Mouse (Mus musculus): ENCODE measurements around the gene Igfbp3. TPM values are rescaled to one million over a fixed set of nuclear protein-coding genes. Genes with fewer than 3 reads are reported as not detected.

The Igfbp3 gene
- polyA plus RNA-seq, 1 experiment from 2014 or later = 19.7 TPM

DNA sequence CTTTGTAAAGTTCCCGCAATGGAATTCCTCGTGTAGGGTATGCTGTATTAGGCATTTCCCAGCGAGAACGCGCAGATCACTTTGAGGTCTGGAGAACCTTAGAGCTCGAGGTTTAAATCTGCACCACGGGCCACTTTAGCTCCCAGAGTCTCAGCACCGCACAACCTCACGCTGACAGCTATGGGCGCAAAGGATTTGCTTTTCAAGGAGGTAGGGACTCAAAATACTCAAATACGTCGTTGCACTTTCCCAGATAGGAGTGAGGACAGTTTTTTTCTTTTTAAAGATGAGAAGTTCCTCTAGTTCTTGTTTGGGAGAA, 578 bp upstream of the Igfbp3 start:
- Histone ChIP-seq H3K9me3 (ENCODE audit: control insufficient read depth, low read length) (no peaks in the 10 kb centered on the region), H3K9ac (peak overlapping the region; percentile 91), H3K36me3 (replicated peaks; ENCODE audit: control insufficient read depth, insufficient read depth) (no peaks in the 10 kb centered on the region), H3K27me3 (ENCODE audit: control insufficient read depth, insufficient read depth, low read length) (peaks cover 34% of the 10 kb centered on the region), H3K27ac (peak overlapping the region; percentile 89; the same call in 1 of the 2 replicates), H3K4me3 (replicated peaks; ENCODE audit: low read length) (peak overlapping the region; percentile 80), H3K4me2 (replicated peaks) (peak overlapping the region; percentile 94), H3K4me1 (replicated peaks; ENCODE audit: control insufficient read depth, insufficient read depth, low read length) (peaks cover 31% of the 10 kb centered on the region)
- DNase-seq (ENCODE audit: low spot score) = no peak
- ATAC-seq (ENCODE audit: low FRiP score) = no peak
- under 1% methylated on average over 12 of the region's 12 CpGs for WGBS

DNA sequence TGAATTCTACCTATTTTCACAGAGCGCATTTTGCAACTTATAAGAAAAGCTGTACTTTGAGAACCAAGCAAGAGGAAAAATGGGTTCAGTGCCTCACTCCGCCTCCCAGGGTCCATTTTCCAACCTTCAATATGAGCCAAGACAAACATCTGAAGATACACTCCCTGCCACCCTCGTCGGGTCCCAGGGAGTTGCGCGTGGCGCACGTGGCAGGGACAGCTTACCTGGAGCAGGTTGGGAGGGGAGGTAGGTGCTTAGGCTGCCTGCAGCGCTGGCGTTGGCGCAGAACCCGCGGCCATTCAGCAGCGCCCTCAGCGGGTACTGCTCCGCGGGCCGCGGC, 592 bp downstream of the Igfbp3 start:
- Histone ChIP-seq H3K4me3 (replicated peaks; ENCODE audit: low read length) (peak overlapping the region; percentile 80), H3K36me3 (replicated peaks; ENCODE audit: control insufficient read depth, insufficient read depth) (no peaks in the 10 kb centered on the region), H3K9me3 (ENCODE audit: control insufficient read depth, low read length) (no peaks in the 10 kb centered on the region), H3K9ac (peak overlapping the region; percentile 91), H3K4me1 (replicated peaks; ENCODE audit: control insufficient read depth, insufficient read depth, low read length) (peaks cover 31% of the 10 kb centered on the region), H3K27ac (peak overlapping the region; percentile 89; the same call in 1 of the 2 replicates), H3K4me2 (replicated peaks) (peak overlapping the region; percentile 94), H3K27me3 (ENCODE audit: control insufficient read depth, insufficient read depth, low read length) (peaks cover 34% of the 10 kb centered on the region)
- DNase-seq (ENCODE audit: low spot score) = no peak
- ATAC-seq (ENCODE audit: low FRiP score) = no peak
- 3% methylated on average over 19 of the region's 19 CpGs for WGBS

DNA sequence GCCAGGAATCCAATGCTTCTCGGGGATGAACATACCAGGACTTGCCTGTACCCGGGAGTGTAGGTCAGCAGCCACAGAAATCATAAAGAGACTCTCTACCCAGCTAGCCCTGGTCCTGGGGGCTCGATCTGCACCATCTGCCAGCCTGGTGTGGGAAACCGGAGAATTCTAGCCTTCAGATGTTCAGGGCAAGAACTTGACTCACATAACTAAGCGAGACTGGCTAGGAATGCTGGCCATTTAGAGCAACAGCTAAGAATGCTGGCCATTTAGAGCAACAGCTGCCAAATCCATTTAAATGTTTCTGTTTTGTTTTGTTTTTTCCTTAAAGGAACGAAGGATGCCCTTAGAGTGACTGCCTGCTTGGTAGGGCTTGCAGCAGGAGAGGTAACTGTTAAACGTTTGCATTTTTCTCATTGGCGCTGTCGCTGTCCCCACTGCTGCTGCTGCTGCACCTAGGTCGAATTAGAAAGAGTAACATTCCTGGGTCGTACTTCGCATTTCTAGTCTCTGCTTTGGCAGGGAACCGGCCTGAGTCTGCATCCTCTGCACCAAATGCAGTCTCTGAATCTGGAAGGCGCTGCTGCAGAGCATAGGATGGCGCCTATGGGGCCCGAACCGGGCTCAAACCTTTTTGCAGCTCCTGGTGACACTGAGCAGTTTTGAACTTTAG, 1.5 kb downstream of the Igfbp3 start:
- Histone ChIP-seq H3K36me3 (replicated peaks; ENCODE audit: control insufficient read depth, insufficient read depth) (no peaks in the 10 kb centered on the region), H3K4me1 (replicated peaks; ENCODE audit: control insufficient read depth, insufficient read depth, low read length) (peaks cover 31% of the 10 kb centered on the region), H3K27ac (no peak overlapping the region), H3K4me2 (replicated peaks) (peak overlapping the region; percentile 94), H3K9me3 (ENCODE audit: control insufficient read depth, low read length) (no peaks in the 10 kb centered on the region), H3K4me3 (replicated peaks; ENCODE audit: low read length) (peak overlapping the region; percentile 80), H3K9ac (peak overlapping the region; percentile 91), H3K27me3 (ENCODE audit: control insufficient read depth, insufficient read depth, low read length) (peaks cover 34% of the 10 kb centered on the region)
- ATAC-seq (ENCODE audit: low FRiP score) (no peak), DNase-seq (ENCODE audit: low spot score) (no peak)
- 20% methylated on average over 17 of the region's 17 CpGs for WGBS

DNA sequence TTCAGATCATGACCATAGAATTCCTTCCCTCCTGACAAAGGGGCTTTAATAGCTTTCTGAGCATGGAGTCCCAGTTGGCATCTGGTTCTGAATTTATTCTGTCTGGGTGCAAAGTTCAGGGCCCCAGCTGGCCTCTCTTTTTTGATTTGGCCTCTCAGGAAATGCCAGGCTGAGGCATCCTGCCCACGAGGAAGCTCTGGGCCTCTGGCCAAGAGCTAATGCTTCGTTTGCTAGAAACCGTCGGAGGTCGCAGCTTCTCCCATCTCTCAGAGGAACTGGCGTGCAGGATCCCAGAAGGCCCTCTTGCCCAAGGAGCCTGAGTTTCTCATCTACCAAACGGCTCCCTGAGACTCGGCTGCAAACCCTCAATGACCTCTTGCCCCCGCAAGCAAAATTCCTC, 2.5 kb downstream of the Igfbp3 start:
- Histone ChIP-seq H3K27ac (no peak overlapping the region), H3K4me1 (replicated peaks; ENCODE audit: control insufficient read depth, insufficient read depth, low read length) (peaks cover 31% of the 10 kb centered on the region), H3K9me3 (ENCODE audit: control insufficient read depth, low read length) (no peaks in the 10 kb centered on the region), H3K27me3 (ENCODE audit: control insufficient read depth, insufficient read depth, low read length) (peaks cover 34% of the 10 kb centered on the region), H3K4me2 (replicated peaks) (peak overlapping the region; percentile 19), H3K9ac (no peak overlapping the region), H3K4me3 (replicated peaks; ENCODE audit: low read length) (no peak overlapping the region), H3K36me3 (replicated peaks; ENCODE audit: control insufficient read depth, insufficient read depth) (no peaks in the 10 kb centered on the region)
- ATAC-seq (ENCODE audit: low FRiP score) = no peak
- WGBS = 21% methylated on average over 9 of the region's 9 CpGs
- DNase-seq (ENCODE audit: low spot score) = peak; percentile 49

DNA sequence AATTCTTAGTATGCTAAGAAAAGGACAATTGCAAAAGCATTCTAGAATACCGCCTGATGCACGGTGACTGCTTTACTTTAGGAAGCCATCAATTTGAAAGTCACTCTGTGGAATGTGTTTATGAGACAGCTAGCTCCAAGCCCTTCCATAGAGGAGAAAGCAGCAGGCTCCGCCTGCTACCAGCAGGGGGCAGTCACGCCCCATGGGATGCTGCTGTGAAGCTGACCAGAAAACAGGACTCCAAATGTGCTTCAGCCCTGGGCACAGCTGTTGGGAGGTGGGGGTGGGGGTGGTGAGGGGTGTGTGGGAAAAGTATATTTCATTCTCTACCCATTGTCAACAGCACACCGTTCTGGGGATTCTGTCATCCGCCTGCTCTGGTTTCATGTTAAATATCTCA, 3.4 kb downstream of the Igfbp3 start:
- no peaks in the 10 kb centered on the region for H3K36me3 ChIP-seq (replicated peaks; ENCODE audit: control insufficient read depth, insufficient read depth)
- H3K4me2 ChIP-seq (replicated peaks) = no peak overlapping the region
- H3K27ac ChIP-seq = no peak overlapping the region
- ATAC-seq (ENCODE audit: low FRiP score) (no peak), DNase-seq (ENCODE audit: low spot score) (peak; percentile 87)
- WGBS = 11% methylated on average over 6 of the region's 6 CpGs
- peaks cover 32% of the 10 kb centered on the region for H3K27me3 ChIP-seq (ENCODE audit: control insufficient read depth, insufficient read depth, low read length)
- H3K4me1 ChIP-seq (replicated peaks; ENCODE audit: control insufficient read depth, insufficient read depth, low read length) = peaks cover 31% of the 10 kb centered on the region
- no peaks in the 10 kb centered on the region for H3K9me3 ChIP-seq (ENCODE audit: control insufficient read depth, low read length)
- no peak overlapping the region for H3K4me3 ChIP-seq (replicated peaks; ENCODE audit: low read length)
- H3K9ac ChIP-seq = no peak overlapping the region

DNA sequence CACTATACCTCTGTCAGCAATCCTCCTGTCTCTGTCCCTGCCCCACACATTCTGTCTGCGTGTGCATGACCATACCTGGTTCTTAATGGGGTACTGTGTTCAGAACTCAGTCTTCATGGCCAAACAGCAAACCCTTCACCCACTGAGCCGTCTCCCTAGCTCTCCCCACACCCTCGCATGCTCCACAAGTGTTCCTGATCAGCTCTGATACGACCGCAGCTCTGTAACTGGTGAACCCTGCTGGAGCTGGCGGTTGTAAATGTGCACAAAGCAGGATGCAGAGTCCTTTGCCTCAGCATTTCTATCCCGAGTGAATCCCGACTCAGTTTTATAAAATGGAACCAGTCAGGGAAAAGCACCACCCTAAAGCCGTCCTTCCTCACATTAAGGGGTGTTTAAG, 9.9 kb downstream of the Igfbp3 start:
- ATAC-seq (ENCODE audit: low FRiP score) (no peak), DNase-seq (ENCODE audit: low spot score) (no peak)
- Histone ChIP-seq H3K9me3 (ENCODE audit: control insufficient read depth, low read length) (no peaks in the 10 kb centered on the region), H3K4me1 (replicated peaks; ENCODE audit: control insufficient read depth, insufficient read depth, low read length) (no peaks in the 10 kb centered on the region), H3K36me3 (replicated peaks; ENCODE audit: control insufficient read depth, insufficient read depth) (no peaks in the 10 kb centered on the region), H3K4me3 (replicated peaks; ENCODE audit: low read length) (no peak overlapping the region), H3K4me2 (replicated peaks) (no peak overlapping the region), H3K9ac (no peak overlapping the region), H3K27me3 (ENCODE audit: control insufficient read depth, insufficient read depth, low read length) (no peaks in the 10 kb centered on the region), H3K27ac (no peak overlapping the region)
- 87% methylated on average over 9 of the region's 9 CpGs for WGBS

DNA sequence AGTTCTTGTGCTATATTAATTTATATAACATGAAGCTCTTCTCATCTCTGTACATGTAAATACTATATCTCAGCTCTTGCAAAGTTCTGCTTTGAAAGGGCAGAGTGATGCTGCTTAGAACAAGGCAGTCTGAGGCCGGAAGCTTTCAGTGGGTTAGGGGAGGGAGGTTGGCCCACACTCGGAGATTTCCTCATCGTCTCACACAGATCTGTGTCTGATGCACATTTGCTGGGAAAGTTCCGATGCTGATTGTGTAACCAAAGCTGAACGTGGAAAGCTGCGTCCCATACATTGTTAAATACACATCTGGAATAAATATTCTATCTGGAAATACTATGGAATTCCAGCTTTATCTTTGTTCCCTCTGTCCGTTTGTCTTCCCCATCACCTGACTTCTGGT, 11.5 kb downstream of the Igfbp3 start:
- Histone ChIP-seq H3K4me2 (replicated peaks) (no peak overlapping the region), H3K9me3 (ENCODE audit: control insufficient read depth, low read length) (no peaks in the 10 kb centered on the region), H3K4me3 (replicated peaks; ENCODE audit: low read length) (no peak overlapping the region), H3K36me3 (replicated peaks; ENCODE audit: control insufficient read depth, insufficient read depth) (no peaks in the 10 kb centered on the region), H3K27me3 (ENCODE audit: control insufficient read depth, insufficient read depth, low read length) (no peaks in the 10 kb centered on the region), H3K27ac (no peak overlapping the region), H3K9ac (no peak overlapping the region), H3K4me1 (replicated peaks; ENCODE audit: control insufficient read depth, insufficient read depth, low read length) (no peaks in the 10 kb centered on the region)
- DNase-seq (ENCODE audit: low spot score) (no peak), ATAC-seq (ENCODE audit: low FRiP score) (no peak)
- WGBS = 91% methylated on average over 7 of the region's 7 CpGs

DNA sequence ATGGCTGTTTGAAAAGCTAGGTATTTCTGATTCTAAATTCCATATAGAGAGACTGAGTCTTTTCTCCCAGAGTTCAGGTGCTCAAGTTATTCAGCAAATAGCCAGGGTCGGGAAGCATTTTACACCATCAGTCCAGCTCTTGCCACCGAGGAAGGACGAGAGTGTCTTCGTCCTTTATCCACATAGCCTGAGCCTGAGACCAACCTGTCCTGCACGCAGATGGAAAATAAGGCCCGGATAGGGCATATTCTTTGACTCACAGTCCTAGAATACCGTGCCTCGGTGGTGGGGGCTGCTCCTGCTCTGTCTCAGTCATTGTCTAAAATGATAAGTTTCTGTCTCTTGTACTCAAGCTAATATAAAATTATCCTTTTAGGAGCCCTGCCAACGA, 13.3 kb downstream of the Igfbp3 start:
- Histone ChIP-seq H3K27me3 (ENCODE audit: control insufficient read depth, insufficient read depth, low read length) (no peaks in the 10 kb centered on the region), H3K36me3 (replicated peaks; ENCODE audit: control insufficient read depth, insufficient read depth) (no peaks in the 10 kb centered on the region), H3K4me3 (replicated peaks; ENCODE audit: low read length) (no peak overlapping the region), H3K4me1 (replicated peaks; ENCODE audit: control insufficient read depth, insufficient read depth, low read length) (no peaks in the 10 kb centered on the region), H3K9ac (no peak overlapping the region), H3K9me3 (ENCODE audit: control insufficient read depth, low read length) (no peaks in the 10 kb centered on the region), H3K4me2 (replicated peaks) (no peak overlapping the region), H3K27ac (no peak overlapping the region)
- DNase-seq (ENCODE audit: low spot score) (no peak), ATAC-seq (ENCODE audit: low FRiP score) (no peak)
- WGBS = 83% methylated on average over 9 of the region's 9 CpGs

DNA sequence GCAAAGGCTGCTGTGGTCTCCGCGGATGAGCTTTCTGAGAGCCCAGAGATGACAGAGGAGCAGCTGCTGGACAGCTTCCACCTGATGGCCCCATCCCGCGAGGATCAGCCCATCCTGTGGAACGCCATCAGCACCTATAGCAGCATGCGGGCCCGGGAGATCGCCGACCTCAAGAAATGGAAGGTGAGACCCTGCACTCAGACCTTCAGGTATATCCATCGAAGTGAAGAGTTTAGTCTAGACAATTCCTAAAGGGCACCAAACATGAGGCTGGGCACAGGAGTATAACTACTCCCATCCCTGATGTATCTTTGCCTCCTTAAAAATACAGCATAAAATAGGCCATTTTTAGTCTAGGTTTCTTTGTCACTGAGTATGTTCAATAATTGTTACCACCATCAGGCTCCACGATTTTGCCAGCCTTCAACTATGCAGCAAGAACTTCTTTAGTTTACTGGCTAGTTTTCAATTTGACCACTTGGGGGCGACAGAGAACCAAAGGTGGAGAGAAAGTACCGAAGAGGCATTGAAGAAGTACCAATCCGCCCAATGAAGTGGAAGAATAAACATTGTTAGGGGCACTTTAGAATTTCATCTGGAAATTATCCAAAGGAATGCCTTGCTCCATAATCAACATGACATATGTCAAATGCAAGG, 13.9 kb downstream of the Igfbp3 start:
- Histone ChIP-seq H3K4me2 (replicated peaks) (no peak overlapping the region), H3K4me1 (replicated peaks; ENCODE audit: control insufficient read depth, insufficient read depth, low read length) (no peaks in the 10 kb centered on the region), H3K4me3 (replicated peaks; ENCODE audit: low read length) (no peak overlapping the region), H3K27ac (no peak overlapping the region), H3K27me3 (ENCODE audit: control insufficient read depth, insufficient read depth, low read length) (no peaks in the 10 kb centered on the region), H3K9me3 (ENCODE audit: control insufficient read depth, low read length) (no peaks in the 10 kb centered on the region), H3K9ac (no peak overlapping the region), H3K36me3 (replicated peaks; ENCODE audit: control insufficient read depth, insufficient read depth) (no peaks in the 10 kb centered on the region)
- no peak for ATAC-seq (ENCODE audit: low FRiP score)
- peak; percentile 85 for DNase-seq (ENCODE audit: low spot score)
- 58% methylated on average over 14 of the region's 14 CpGs for WGBS

All from hindbrain, embryonic 14.5 days (tissue).